Mouse (Mus musculus) kidney, adult 2 months (tissue): Measurements from ENCODE around the gene Csrp3.

Experiments used
- CTCF ChIP-seq: fragments of 200-500 bp; conservative IDR thresholded peaks from 2 replicates; pipeline ENCODE4 v1.5.1; 2011; ENCODE audit warnings: low read depth, mild to moderate bottlenecking, control low read depth, low read length, moderate library complexity, mixed read lengths; ENCODE audit not compliant: insufficient read depth, insufficient read length
- POLR2A ChIP-seq: fragments of 200-500 bp; IDR thresholded peaks from one replicate; pipeline ENCODE4 v1.6.1; 2011; ENCODE audit warnings: low read depth, low read length, control low read depth

DNA sequence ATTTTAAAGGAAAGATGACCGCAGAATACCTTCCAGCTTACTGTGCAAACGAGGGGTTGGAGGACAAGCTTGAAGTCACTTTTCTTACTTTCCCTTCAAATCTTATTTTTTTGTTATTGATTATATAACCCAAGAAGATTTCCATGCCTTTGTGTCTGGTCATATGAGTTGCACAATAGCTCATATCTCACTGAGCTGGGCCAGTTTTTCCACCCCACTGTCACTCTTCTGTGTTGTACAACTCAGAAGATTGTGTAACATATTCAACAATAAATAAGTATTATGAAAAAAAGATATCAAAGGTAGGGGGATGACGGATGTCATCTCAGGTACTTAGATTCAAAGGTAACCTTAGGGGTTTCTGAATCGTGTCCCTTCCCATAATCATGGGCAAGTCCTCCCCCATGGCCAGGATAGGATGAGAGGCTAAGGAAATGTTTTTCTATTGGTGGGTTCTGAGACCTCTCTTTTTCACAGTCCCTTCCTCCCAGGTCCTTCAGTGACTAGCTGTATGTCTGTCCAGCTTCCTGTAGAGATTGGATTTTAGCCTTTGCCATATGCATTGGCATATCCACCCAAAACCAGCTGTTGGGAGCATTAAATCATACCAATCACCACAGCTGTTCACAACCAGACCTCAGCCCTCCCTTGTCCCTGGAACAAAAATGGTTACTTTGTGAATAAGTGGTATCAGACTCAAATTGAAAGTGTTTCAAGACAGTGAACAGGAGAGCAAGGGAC is 35.9 kb upstream of the Csrp3 start:
- TF ChIP-seq CTCF (no peak), POLR2A (no peak)
